Mouse (Mus musculus) lung, adult 2 months (tissue): ENCODE measurements around the gene Naip2.
"Not testable (repeated sequence)": the region's sequence is repeated elsewhere in the genome, so short reads cannot be mapped to it uniquely, and the experiment has no call there.

Experiments
- CTCF ChIP-seq: fragments of 200-500 bp; IDR thresholded peaks from 2 replicates; pipeline ENCODE4 v1.5.1; 2011; ENCODE audit warnings: mild to moderate bottlenecking, low read length, control low read depth; ENCODE audit not compliant: insufficient read depth
- POLR2A ChIP-seq: fragments of 200-500 bp; IDR thresholded peaks from 2 replicates; pipeline ENCODE4 v1.6.1; 2011; ENCODE audit warnings: low read depth, mild to moderate bottlenecking, control low read depth, low read length, borderline replicate concordance; ENCODE audit errors: extremely low read depth

- not testable (repeated sequence) for TF ChIP-seq POLR2A, CTCF
Measured at GRCm38 (mm10) chr13:100166378-100166777, 35.5 kb downstream of the Naip2 start.
